Mouse (Mus musculus) kidney, embryonic 15.5 days (tissue): Measurements from ENCODE around the gene Smox. TPM values are rescaled to one million over a fixed set of nuclear protein-coding genes. Genes with fewer than 3 reads are reported as not detected.

Experiments used
- ATAC-seq: fragments of 200-750 bp; cut with Nextera tagmentation; replicated peaks from 2 replicates; pipeline ENCODE4 v1.8.0; 2017; ENCODE audit warnings: moderate TSS enrichment; ENCODE audit not compliant: low FRiP score
- H3K27ac ChIP-seq: fragments of 300-500 bp; sonication (generic); 2 replicates; pipeline ENCODE4 v1.5.1; 2015; ENCODE audit warnings: mild to moderate bottlenecking, inconsistent platforms
- H3K27me3 ChIP-seq: fragments of 300-500 bp; sonication (generic); 2 replicates; pipeline ENCODE4 v1.6.1; 2015; ENCODE audit warnings: inconsistent platforms
- H3K36me3 ChIP-seq: fragments of 300-500 bp; sonication (generic); 2 replicates; pipeline ENCODE4 v1.6.1; 2015; ENCODE audit warnings: inconsistent platforms
- H3K4me1 ChIP-seq: fragments of 300-500 bp; sonication (generic); 2 replicates; pipeline ENCODE4 v1.6.1; 2015; ENCODE audit warnings: inconsistent platforms
- H3K4me2 ChIP-seq: fragments of 300-500 bp; sonication (generic); 2 replicates; pipeline ENCODE4 v1.6.1; 2015; ENCODE audit warnings: moderate library complexity, mild to moderate bottlenecking, inconsistent platforms
- H3K4me3 ChIP-seq: fragments of 300-500 bp; sonication (generic); replicated peaks from 2 replicates; pipeline ENCODE4 v1.5.1; 2015; ENCODE audit warnings: mild to moderate bottlenecking, inconsistent platforms
- H3K9ac ChIP-seq: fragments of 300-500 bp; sonication (generic); 2 replicates; pipeline ENCODE4 v1.6.1; 2015; ENCODE audit warnings: mild to moderate bottlenecking, inconsistent platforms
- H3K9me3 ChIP-seq: fragments of 300-500 bp; sonication (generic); replicated peaks from 2 replicates; pipeline ENCODE4 v1.6.1; 2016; ENCODE audit warnings: inconsistent platforms
- WGBS: fragments of 180-500 bp; shearing (Covaris S2); methylation state at CpG from one replicate; pipeline ENCODE4 v1.1.7; 2015; ENCODE audit warnings: mixed read lengths; 5-methylcytosine and 5-hydroxymethylcytosine counted together
- polyA plus RNA-seq: library from polyadenylated mRNA; unstranded; fragments of >200 nt; fragmentation: Nextera tagmentation; extraction: Ambion mirVana; gene quantifications from 2 replicates; pipeline ENCODE4 v1.2.1, GENCODE M21; 2015

Gene Smox
- polyA plus RNA-seq, 1 experiment from 2014 or later: 41.3 TPM

DNA sequence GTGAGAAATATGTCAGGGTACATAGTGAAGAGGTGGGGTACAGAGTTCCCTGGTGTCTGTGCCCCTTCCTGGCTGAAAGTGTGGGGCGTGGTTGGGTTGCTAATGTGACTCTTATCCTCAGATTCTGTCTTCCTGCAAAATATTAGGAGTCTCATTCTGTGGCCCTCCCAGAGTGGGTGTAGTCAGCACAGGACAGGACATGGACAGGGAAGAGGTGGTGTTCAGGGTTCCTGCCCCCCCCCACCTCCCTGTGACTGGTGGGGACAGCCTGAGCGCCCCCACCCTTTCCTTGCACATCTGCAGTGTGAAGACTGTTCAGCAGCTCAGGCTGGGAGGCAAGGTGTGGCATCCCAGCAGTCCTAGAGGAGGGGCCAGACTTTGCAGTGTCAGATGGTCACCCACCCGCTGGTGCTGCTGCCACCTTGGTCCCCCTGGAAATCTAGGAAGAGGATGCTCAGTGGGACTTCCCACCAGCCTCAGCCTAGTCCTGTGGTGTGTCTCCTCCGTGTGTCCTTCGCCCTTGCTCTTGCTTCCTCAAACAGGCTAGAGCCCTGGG lies 8.1 kb downstream of the Smox start:
- no peak for ATAC-seq
- Histone ChIP-seq H3K4me3 (no peak overlapping the region), H3K36me3 (no peaks in the 10 kb centered on the region), H3K9me3 (no peaks in the 10 kb centered on the region), H3K9ac (no peak overlapping the region), H3K4me2 (no peak overlapping the region), H3K4me1 (peaks cover 17% of the 10 kb centered on the region), H3K27me3 (no peaks in the 10 kb centered on the region), H3K27ac (no peak overlapping the region)
- 77% methylated on average over 5 of the region's 5 CpGs for WGBS

DNA sequence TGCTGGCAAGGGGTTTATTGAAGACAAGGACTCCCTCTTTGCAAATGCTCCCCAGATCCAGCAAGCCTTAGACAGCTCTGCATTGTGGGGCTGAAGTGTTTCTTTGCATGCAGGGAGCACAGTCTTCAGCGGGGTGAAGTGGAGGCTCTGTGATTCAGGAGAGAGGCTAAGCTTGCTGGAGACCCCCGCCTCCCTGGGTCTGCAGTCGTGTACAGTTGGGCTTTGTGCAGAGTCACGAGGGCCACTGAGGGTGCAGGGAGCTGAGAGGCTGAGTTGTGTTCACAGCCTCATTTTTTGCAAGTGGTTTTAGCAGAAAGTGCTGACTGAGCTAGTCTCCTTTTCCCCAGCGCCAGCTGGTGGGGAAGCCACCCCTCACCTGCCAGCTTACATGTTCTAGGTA lies 10.6 kb downstream of the Smox start:
- Histone ChIP-seq H3K9ac (no peak overlapping the region), H3K4me1 (peaks cover 41% of the 10 kb centered on the region), H3K36me3 (no peaks in the 10 kb centered on the region), H3K27me3 (no peaks in the 10 kb centered on the region), H3K4me3 (no peak overlapping the region), H3K4me2 (no peak overlapping the region), H3K9me3 (no peaks in the 10 kb centered on the region), H3K27ac (no peak overlapping the region)
- WGBS: 57% methylated on average over 5 of the region's 5 CpGs
- no peak for ATAC-seq

DNA sequence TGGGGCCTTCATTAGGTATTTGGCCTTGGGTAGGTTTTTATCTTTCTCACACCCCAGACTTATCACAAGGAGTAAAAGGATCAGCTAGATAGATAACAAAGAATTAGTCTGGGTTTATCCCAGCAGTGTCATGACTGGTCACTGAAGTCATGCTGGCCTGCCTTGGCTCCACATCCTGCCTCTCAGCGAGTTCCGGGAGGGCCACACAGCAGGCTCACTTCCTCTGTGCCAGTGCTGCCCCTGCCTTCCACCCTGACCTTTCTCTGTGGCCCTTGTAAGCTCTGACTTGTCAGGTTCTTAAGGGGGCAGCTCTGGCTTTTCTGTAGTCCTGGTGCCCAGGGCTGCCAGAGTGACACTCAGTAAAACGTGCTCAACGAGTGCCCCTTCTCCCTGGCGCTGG lies 11.3 kb downstream of the Smox start:
- H3K4me2 ChIP-seq: no peak overlapping the region
- H3K9ac ChIP-seq: no peak overlapping the region
- H3K27ac ChIP-seq: no peak overlapping the region
- H3K36me3 ChIP-seq: no peaks in the 10 kb centered on the region
- H3K4me3 ChIP-seq: no peak overlapping the region
- no peaks in the 10 kb centered on the region for H3K27me3 ChIP-seq
- ATAC-seq: no peak
- 78% methylated on average over 5 of the region's 5 CpGs for WGBS
- H3K9me3 ChIP-seq: no peaks in the 10 kb centered on the region
- H3K4me1 ChIP-seq: peaks cover 43% of the 10 kb centered on the region

DNA sequence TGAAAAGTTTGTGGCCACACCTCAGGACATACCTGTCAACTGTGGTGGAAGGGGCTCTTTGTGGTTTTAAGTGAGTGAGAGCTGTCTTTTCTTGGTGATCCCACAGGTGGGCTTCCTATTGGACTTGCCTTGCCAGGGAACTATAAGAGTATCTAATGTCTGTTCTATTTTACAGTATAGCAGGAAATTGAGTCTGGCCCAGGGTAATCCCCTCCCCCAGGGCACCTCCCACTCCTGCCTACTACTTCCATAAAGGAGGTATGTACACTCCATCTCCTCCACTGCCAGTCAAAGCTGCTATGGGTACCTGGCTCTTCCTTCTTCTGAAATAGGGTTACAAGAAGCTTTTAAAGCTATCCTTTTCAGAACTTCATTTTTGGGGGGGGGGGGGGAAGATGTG lies 14.1 kb downstream of the Smox start:
- Histone ChIP-seq H3K27ac (no peak overlapping the region), H3K4me2 (no peak overlapping the region), H3K9me3 (no peaks in the 10 kb centered on the region), H3K9ac (no peak overlapping the region), H3K4me1 (peaks cover 48% of the 10 kb centered on the region), H3K27me3 (no peaks in the 10 kb centered on the region), H3K4me3 (no peak overlapping the region), H3K36me3 (no peaks in the 10 kb centered on the region)
- no peak for ATAC-seq

DNA sequence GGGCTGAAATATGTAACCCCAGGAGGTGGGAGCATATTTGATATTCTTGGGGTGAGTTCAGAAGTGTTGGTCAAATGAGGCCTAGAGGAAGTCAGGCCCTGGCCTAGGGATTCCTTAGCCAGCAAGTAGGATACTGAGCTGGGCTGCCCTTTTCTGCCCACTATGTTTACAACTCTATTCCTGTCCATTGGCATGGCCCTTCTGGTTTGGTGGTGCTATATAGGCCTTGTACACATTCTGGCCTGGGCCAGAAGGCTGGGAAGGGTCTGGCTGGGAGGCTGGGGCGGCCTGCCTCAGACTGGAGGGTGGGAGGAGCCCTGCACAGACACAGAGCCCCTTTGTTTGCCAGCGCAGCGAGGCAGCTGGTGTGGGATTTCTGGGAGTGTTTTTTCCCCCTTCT lies 15.1 kb downstream of the Smox start:
- Histone ChIP-seq H3K9ac (no peak overlapping the region), H3K4me1 (peaks cover 48% of the 10 kb centered on the region), H3K36me3 (no peaks in the 10 kb centered on the region), H3K4me2 (no peak overlapping the region), H3K27ac (no peak overlapping the region), H3K9me3 (no peaks in the 10 kb centered on the region), H3K27me3 (no peaks in the 10 kb centered on the region), H3K4me3 (no peak overlapping the region)
- ATAC-seq: 0 out of 2 replicates have a peak, but pooled peaks have one; percentile 49
- WGBS: 21% methylated on average over 3 of the region's 3 CpGs

DNA sequence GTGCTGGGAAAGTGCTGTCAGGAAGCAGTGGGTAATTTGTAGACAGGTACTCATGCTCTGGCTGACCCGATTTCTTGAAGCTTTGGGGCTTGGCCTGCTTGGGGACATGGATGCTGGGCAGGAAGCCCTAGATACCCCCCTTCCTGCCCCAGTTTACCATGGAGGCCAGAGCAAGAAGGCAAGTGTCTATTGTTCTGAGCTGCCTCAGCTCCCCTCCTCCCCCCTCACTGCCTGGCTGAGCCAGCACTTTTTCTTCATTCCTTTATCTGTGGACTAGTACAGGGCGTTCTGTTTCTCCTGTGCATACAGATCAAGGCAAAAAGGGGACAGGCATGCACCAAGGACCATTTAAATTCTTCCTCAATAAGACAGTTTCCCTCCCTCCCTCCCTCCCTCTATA lies 17.2 kb downstream of the Smox start:
- ATAC-seq: no peak
- Histone ChIP-seq H3K9me3 (no peaks in the 10 kb centered on the region), H3K27me3 (no peaks in the 10 kb centered on the region), H3K36me3 (no peaks in the 10 kb centered on the region), H3K4me3 (no peak overlapping the region), H3K9ac (no peak overlapping the region), H3K27ac (no peak overlapping the region), H3K4me1 (peaks cover 45% of the 10 kb centered on the region), H3K4me2 (no peak overlapping the region)
- 49% methylated on average over 2 of the region's 2 CpGs for WGBS

DNA sequence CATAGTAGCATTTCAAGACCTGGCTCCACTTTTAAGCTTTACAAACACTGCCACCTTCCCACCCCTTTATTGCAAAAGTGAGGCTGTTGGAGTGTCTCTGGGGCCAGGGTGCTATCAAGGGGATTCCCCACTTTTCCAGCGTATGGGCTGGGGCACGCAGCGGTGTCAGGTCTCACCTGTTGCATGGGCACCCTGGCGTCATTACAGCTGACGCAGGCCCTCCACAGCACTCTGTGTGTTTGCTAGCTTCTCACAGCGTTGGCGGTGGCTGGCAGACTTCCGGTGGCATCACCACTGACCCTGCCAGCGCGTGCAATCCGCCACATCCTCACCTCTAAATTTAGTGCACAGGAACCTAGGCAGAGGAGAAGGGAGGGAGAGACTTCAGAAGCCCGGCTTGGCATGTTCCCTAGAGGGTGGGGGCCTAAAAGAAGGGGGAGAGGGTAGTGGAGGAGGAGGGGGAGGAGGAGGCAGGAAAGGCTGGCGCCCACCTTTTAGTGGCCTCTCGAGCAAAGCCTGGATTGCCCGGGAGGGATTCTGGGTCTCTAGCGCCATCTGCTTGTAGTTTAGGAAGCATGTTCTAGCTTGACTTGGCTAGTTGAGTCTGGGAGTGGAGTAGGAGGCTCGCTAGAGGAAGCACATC lies 18.5 kb downstream of the Smox start:
- Histone ChIP-seq H3K9me3 (no peaks in the 10 kb centered on the region), H3K27ac (no peak overlapping the region), H3K9ac (0 out of 2 replicates have a peak overlapping the region, but pooled peaks have one; percentile 29), H3K4me2 (peak overlapping the region; percentile 61), H3K27me3 (no peaks in the 10 kb centered on the region), H3K36me3 (no peaks in the 10 kb centered on the region), H3K4me3 (peak overlapping the region; percentile 30), H3K4me1 (peaks cover 39% of the 10 kb centered on the region)
- ATAC-seq: peak; percentile 44; the same call in 1 of the 2 replicates
- 12% methylated on average over 17 of the region's 17 CpGs for WGBS

DNA sequence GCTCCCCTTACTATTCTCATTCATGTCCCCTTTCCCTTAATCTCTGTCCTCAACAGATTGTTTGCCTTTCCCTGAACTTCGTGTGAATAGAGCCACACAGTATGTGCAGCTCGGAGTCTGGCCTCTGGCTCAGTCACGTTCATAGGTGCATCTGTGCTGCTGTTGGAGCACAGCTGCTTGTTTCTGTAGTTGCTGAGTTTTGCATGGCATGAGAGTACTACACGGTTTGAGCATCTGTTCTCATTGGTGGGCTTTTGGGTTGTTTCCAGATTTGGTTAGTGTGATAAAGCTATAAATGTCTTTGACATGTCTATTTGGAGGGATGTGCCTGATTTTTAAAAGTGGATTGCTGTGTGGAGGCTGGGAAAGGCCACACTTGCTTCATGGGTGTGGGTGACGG lies 19.2 kb downstream of the Smox start:
- Histone ChIP-seq H3K4me2 (no peak overlapping the region), H3K9me3 (no peaks in the 10 kb centered on the region), H3K9ac (no peak overlapping the region), H3K27me3 (no peaks in the 10 kb centered on the region), H3K4me1 (peaks cover 32% of the 10 kb centered on the region), H3K36me3 (no peaks in the 10 kb centered on the region), H3K27ac (no peak overlapping the region), H3K4me3 (no peak overlapping the region)
- no peak for ATAC-seq
- WGBS: 72% methylated on average over 5 of the region's 5 CpGs

DNA sequence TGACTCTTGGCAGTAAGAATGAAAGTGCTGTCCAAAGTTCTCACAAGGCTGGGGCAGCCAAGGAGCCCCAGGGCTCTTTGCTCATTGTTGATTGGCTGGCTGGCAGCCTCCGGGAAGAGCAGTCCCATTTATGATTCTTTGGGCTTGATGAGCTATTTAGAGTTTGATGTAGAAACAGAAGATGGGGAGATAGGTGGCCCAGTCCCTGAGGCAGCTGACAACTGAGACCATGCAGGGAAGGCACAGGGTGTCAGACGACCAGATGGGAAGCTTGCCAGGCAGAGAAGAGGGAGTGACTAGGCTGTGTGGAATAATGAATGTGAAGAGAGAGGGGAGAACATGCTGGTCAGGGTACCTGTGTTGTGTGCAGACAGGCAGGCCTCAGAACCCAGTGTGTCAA lies 22.2 kb downstream of the Smox start:
- no peak overlapping the region for H3K9ac ChIP-seq
- H3K4me3 ChIP-seq: no peak overlapping the region
- WGBS: 28% methylated on average over 2 of the region's 2 CpGs
- H3K36me3 ChIP-seq: no peaks in the 10 kb centered on the region
- H3K4me1 ChIP-seq: peaks cover 11% of the 10 kb centered on the region
- no peaks in the 10 kb centered on the region for H3K27me3 ChIP-seq
- no peak overlapping the region for H3K27ac ChIP-seq
- no peak for ATAC-seq
- no peak overlapping the region for H3K4me2 ChIP-seq
- no peaks in the 10 kb centered on the region for H3K9me3 ChIP-seq

DNA sequence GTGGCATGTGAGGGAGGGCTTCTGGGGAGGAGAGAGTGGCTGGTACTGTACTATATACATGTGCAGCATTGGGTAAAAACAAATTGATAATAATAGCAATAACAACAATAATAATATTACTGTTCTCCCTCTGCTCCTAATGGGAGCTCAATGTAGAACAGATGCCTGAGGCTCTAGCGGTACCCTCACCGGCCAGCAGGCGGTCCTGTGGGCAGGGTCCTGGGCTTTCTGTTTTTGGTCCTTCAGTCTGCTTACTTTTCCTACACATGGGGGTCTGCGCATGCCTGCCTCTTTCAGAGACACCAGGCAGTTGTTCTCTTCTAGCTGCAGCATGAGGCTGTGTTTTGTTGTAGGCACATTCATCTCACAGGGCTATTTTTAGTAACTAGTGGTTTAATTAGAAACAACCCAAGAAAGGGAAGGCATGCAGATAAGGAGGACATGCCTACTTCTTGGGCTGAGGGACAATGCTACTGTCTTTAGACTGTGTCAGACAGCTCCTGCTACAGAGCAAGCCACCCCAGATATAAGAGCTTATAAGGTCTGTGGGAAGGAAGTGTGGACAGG lies 22.8 kb downstream of the Smox start:
- Histone ChIP-seq H3K4me2 (no peak overlapping the region), H3K27ac (no peak overlapping the region), H3K9ac (no peak overlapping the region), H3K4me1 (peaks cover 9% of the 10 kb centered on the region), H3K27me3 (no peaks in the 10 kb centered on the region), H3K36me3 (no peaks in the 10 kb centered on the region), H3K9me3 (no peaks in the 10 kb centered on the region), H3K4me3 (no peak overlapping the region)
- ATAC-seq: no peak
- WGBS: 87% methylated on average over 4 of the region's 4 CpGs

DNA sequence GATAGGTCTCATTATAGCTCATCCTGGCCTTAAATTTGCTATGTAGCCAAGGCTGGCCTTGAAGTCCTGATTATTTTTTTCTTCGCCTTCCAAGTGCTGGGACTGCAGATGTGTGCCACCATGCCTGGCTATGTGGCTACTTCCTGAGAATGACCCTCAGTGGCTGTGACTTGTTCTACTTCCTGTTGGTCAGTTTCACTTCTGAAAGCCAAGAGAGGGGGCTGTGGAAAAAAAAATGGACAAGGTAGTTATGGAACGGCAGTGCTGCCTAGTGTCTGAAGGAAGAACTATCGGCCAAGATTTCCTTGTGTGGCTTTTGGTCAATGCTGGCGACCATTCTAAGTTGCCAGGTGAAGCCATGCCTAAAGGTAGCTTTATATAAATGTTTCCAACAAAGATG lies 26.3 kb downstream of the Smox start:
- no peaks in the 10 kb centered on the region for H3K27me3 ChIP-seq
- peaks cover 12% of the 10 kb centered on the region for H3K36me3 ChIP-seq
- no peak overlapping the region for H3K4me2 ChIP-seq
- H3K4me3 ChIP-seq: no peak overlapping the region
- H3K27ac ChIP-seq: no peak overlapping the region
- WGBS: 84% methylated on average over 4 of the region's 4 CpGs
- no peak overlapping the region for H3K9ac ChIP-seq
- H3K9me3 ChIP-seq: no peaks in the 10 kb centered on the region
- no peaks in the 10 kb centered on the region for H3K4me1 ChIP-seq
- ATAC-seq: no peak

DNA sequence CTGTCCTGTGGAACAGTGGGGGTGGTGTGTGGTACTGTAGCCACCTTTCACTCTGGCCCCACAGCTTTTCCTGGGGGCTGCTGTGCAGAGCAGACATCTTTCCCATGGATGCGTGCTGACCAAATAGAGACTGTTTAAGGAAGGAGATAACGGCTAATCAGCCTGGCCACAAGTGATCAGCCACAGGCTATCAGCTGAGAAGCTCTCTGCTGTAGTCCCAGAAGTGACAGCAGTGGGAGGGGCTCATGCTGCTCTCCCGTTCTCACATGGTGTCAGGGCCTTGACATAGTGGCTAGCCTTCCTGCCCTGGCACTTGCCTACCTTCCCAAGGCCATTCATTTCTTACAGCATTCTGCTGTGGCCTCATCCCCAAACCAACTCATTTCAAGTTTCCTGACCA lies 27.5 kb downstream of the Smox start:
- H3K9ac ChIP-seq: no peak overlapping the region
- no peak overlapping the region for H3K4me3 ChIP-seq
- peaks cover 12% of the 10 kb centered on the region for H3K36me3 ChIP-seq
- no peaks in the 10 kb centered on the region for H3K9me3 ChIP-seq
- ATAC-seq: no peak
- no peaks in the 10 kb centered on the region for H3K27me3 ChIP-seq
- WGBS: 45% methylated on average over 3 of the region's 3 CpGs
- H3K27ac ChIP-seq: no peak overlapping the region
- no peaks in the 10 kb centered on the region for H3K4me1 ChIP-seq
- no peak overlapping the region for H3K4me2 ChIP-seq

DNA sequence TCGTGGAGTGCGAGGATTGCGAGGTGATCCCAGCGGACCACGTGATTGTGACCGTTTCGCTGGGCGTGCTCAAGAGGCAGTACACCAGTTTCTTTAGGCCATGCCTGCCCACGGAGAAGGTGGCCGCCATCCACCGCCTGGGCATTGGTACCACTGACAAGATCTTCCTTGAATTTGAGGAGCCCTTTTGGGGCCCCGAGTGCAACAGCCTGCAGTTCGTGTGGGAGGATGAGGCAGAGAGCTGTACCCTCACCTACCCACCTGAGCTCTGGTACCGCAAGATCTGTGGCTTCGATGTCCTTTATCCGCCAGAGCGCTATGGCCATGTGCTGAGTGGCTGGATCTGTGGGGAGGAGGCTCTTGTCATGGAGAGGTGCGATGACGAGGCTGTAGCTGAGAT lies 29.4 kb downstream of the Smox start:
- WGBS: 95% methylated on average over 19 of the region's 19 CpGs
- no peak overlapping the region for H3K9ac ChIP-seq
- H3K4me3 ChIP-seq: no peak overlapping the region
- H3K27me3 ChIP-seq: no peaks in the 10 kb centered on the region
- H3K9me3 ChIP-seq: no peaks in the 10 kb centered on the region
- no peak overlapping the region for H3K27ac ChIP-seq
- ATAC-seq: no peak
- H3K36me3 ChIP-seq: peaks cover 12% of the 10 kb centered on the region
- no peaks in the 10 kb centered on the region; the same call in 1 of the 2 replicates for H3K4me1 ChIP-seq
- H3K4me2 ChIP-seq: no peak overlapping the region
